In genomic region chr5:92313776-92314175, GRCm38 (mm10) we compare ENCODE assay signal across 28 mouse cellular contexts. TPM values are rescaled to one million over a fixed set of nuclear protein-coding genes. Genes with fewer than 3 reads are reported as not detected.
DNase-seq lines count a peak whose midpoint lies in the region; ATAC-seq and TF ChIP-seq lines count a peak whose summit lies in the region.
"Had no signal": no experiment of that assay in that cellular context is flagged by ENCODE, and none has a peak within 500 bp of the region (broad histone marks: within the 10 kb centered on the region; RNA-seq: fewer than 3 reads in every experiment).

No protein-coding gene starts in this region.

- H3K9ac ChIP-seq in heart, adult 2 months (ENCODE audit: low read depth, low read length), result no peak overlapping the region
- H3K9ac ChIP-seq in liver, postnatal 0 days (replicated peaks), result no peak overlapping the region
- H3K9ac ChIP-seq: embryonic facial prominence, embryonic 12.5 days; forebrain, embryonic 13.5 days; forebrain, embryonic 15.5 days; forebrain, postnatal 0 days had no signal

- DNase-seq in adrenal gland, postnatal 14 days, result peak; percentile 19
- no peak for DNase-seq in adrenal gland, adult 18-20 months (ENCODE audit: low spot score in 2 of 2)
- no peak for DNase-seq in heart, adult 2 months
- no peak for DNase-seq in heart, postnatal 14 days
- DNase-seq in liver, postnatal 0 days, result no peak
- DNase-seq in liver, result no peak
- DNase-seq in yolk sac, embryonic 10.5 days (ENCODE audit: low spot score), result peak; percentile 63
- no peak for DNase-seq in embryo, embryonic 9.5 days (ENCODE audit: extremely low spot score)
- DNase-seq: adrenal gland, adult 2 months; adrenal gland, postnatal 10 days; adrenal gland, postnatal 36 days; cerebellum, adult 11-12 months; cerebellum, adult 8-10 months; cerebellum, adult 9-11 months; cerebellum, postnatal 14 days; cerebellum, postnatal 36 days; embryo, embryonic 11 days; forebrain, postnatal 0 days had no signal

- TF ChIP-seq CTCF in heart, adult 2 months (IDR thresholded peaks at IDR 0.05), result no peak
- TF ChIP-seq CTCF in liver, postnatal 0 days (IDR thresholded peaks at IDR 0.05; ENCODE audit: low read depth), result no peak

- H3K9me3 ChIP-seq in liver, postnatal 0 days (ENCODE audit: low read length), result no peaks in the 10 kb centered on the region
- H3K9me3 ChIP-seq: embryonic facial prominence, embryonic 10.5 days; embryonic facial prominence, embryonic 12.5 days; forebrain, embryonic 13.5 days; forebrain, embryonic 15.5 days had no signal

- H3K79me2 ChIP-seq in heart, adult 2 months (replicated peaks; ENCODE audit: control insufficient read depth, insufficient read depth, low read length), result no peaks in the 10 kb centered on the region

- H3K4me3 ChIP-seq in heart, adult 2 months, result no peak overlapping the region
- no peak overlapping the region for H3K4me3 ChIP-seq in liver, postnatal 0 days (ENCODE audit: low read depth, low read length)
- H3K4me3 ChIP-seq: embryonic facial prominence, embryonic 10.5 days; embryonic facial prominence, embryonic 12.5 days; forebrain, embryonic 13.5 days; forebrain, embryonic 15.5 days had no signal

- H3K27me3 ChIP-seq in heart, adult 2 months (ENCODE audit: control insufficient read depth, insufficient read depth, low read length), result no peaks in the 10 kb centered on the region
- no peaks in the 10 kb centered on the region for H3K27me3 ChIP-seq in liver, postnatal 0 days (ENCODE audit: insufficient read depth, low read length)
- H3K27me3 ChIP-seq: embryonic facial prominence, embryonic 12.5 days; forebrain, embryonic 13.5 days; forebrain, embryonic 15.5 days; Patski had no signal

- H3K36me3 ChIP-seq in heart, adult 2 months (ENCODE audit: control insufficient read depth, insufficient read depth, low read length), result no peaks in the 10 kb centered on the region
- no peaks in the 10 kb centered on the region for H3K36me3 ChIP-seq in liver, postnatal 0 days (replicated peaks; ENCODE audit: insufficient read depth, low read length)
- H3K36me3 ChIP-seq: embryonic facial prominence, embryonic 10.5 days; embryonic facial prominence, embryonic 12.5 days; forebrain, embryonic 15.5 days had no signal

- H3K4me2 ChIP-seq in liver, postnatal 0 days (ENCODE audit: low read depth, low read length), result peak overlapping the region; percentile 20; the same call in 1 of the 2 replicates
- H3K4me2 ChIP-seq: embryonic facial prominence, embryonic 12.5 days; forebrain, embryonic 13.5 days; forebrain, embryonic 15.5 days had no signal

- TF ChIP-seq EP300 in heart, adult 2 months (IDR thresholded peaks at IDR 0.05; ENCODE audit: insufficient read depth, low read depth, low read length), result no peak
- TF ChIP-seq EP300 in liver, postnatal 0 days (IDR thresholded peaks at IDR 0.05; ENCODE audit: low read depth), result no peak

- TF ChIP-seq POLR2A in heart, adult 2 months (IDR thresholded peaks at IDR 0.05; ENCODE audit: insufficient read depth, low read depth, low read length), result no peak

- peak overlapping the region; percentile 40; the same call in 1 of the 2 replicates for H3K27ac ChIP-seq in heart, adult 2 months
- H3K27ac ChIP-seq in liver, postnatal 0 days (ENCODE audit: low read depth), result peak overlapping the region; percentile 9; the same call in 1 of the 2 replicates
- H3K27ac ChIP-seq: embryonic facial prominence, embryonic 10.5 days; embryonic facial prominence, embryonic 12.5 days; forebrain, embryonic 13.5 days; forebrain, embryonic 15.5 days had no signal

- no peak for ATAC-seq in liver, postnatal 0 days
- ATAC-seq: activated CD4-positive, CD25-positive, alpha-beta regulatory T cell, adult 4 months; forebrain, embryonic 13.5 days; forebrain, embryonic 15.5 days; forebrain, postnatal 0 days; Patski had no signal

- 39% methylated on average over 7 of the region's 7 CpGs for WGBS in heart, adult 2 months
- 19% methylated on average over 7 of the region's 7 CpGs for WGBS in liver, postnatal 0 days (ENCODE audit: insufficient replicate concordance)

- intact Hi-C loops in heart, adult 2 months (cut with DNase I), result loop anchor here (2.0 to 5.0 kb wide), 2 partner anchors 19 to 39 kb away; no protein-coding TSS in a partner anchor
- intact Hi-C loops in heart, postnatal 14 days (cut with DNase I), result loop anchor here (5.0 kb wide), 1 partner anchor 194 kb away; the partner anchor contains the start of gene Scarb2

- H3K4me1 ChIP-seq in heart, adult 2 months (ENCODE audit: control insufficient read depth, insufficient read depth, low read length), result peaks cover 6% of the 10 kb centered on the region
- peaks cover 15% of the 10 kb centered on the region for H3K4me1 ChIP-seq in liver, postnatal 0 days (ENCODE audit: insufficient read depth)

RNA-seq across cellular contexts. Expression of gene Sdad1, which starts 3.5 kb away (rescaled TPM):
- 30.5 and 42.2 TPM in 2 replicates for total RNA-seq in adrenal gland, postnatal 14 days (2021)
- 10 to 100 TPM; 27.9 to 28.3 TPM for total RNA-seq in adrenal gland, adult 18-20 months (2021)
- total RNA-seq in heart, adult 2 months (2021), result 10 to 100 TPM; 10.9 TPM
- polyA plus RNA-seq in heart, adult 2 months (2012; rRNA removed), result 6.1 and 7.0 TPM in 2 replicates
- 10 to 100 TPM; 12.4 to 13.9 TPM for total RNA-seq in heart, postnatal 14 days (2021)
- polyA plus RNA-seq in liver, postnatal 0 days (2015; fragmentation: Nextera tagmentation; extraction: Ambion mirVana), result 13.1 and 13.4 TPM in 2 replicates

RNA-seq across cellular contexts. Expression of gene Cxcl9, which starts 14.1 kb away (rescaled TPM):
- 1.0 and 2.1 TPM in 2 replicates for total RNA-seq in adrenal gland, postnatal 14 days (2021)
- total RNA-seq in adrenal gland, adult 18-20 months (2021), result 1 to 10 TPM; 1.3 to 3.4 TPM
- total RNA-seq in heart, adult 2 months (2021), result 1 to 10 TPM; 2.8 to 3.0 TPM
- polyA plus RNA-seq in heart, adult 2 months (2012; rRNA removed), result 12.2 and 21.0 TPM in 2 replicates
- under 1 TPM; 0.57 to 0.88 TPM for total RNA-seq in heart, postnatal 14 days (2021)
- 0.20 and 0.35 TPM in 2 replicates for polyA plus RNA-seq in liver, postnatal 0 days (2015; fragmentation: Nextera tagmentation; extraction: Ambion mirVana)
- total RNA-seq: ES-E14; forebrain, postnatal 0 days had no signal
- polyA plus RNA-seq: C2C12; embryonic facial prominence, embryonic 10.5 days; embryonic facial prominence, embryonic 12.5 days; forebrain, embryonic 11.5 days; forebrain, embryonic 13.5 days; forebrain, embryonic 15.5 days; forebrain, postnatal 0 days had no signal

RNA-seq across cellular contexts. Expression of gene Art3, which starts 17.9 kb away (rescaled TPM):
- 91.5 and 131 TPM in 2 replicates for total RNA-seq in adrenal gland, postnatal 14 days (2021)
- total RNA-seq in adrenal gland, adult 18-20 months (2021), result 10 to 100 TPM; 48.5 to 78.3 TPM
- total RNA-seq in heart, adult 2 months (2021), result 100 to 1,000 TPM; 622 to 797 TPM
- polyA plus RNA-seq in heart, adult 2 months (2012; rRNA removed), result 268 and 420 TPM in 2 replicates
- 100 to 1,000 TPM; 620 to 781 TPM for total RNA-seq in heart, postnatal 14 days (2021)
- 2.3 and 4.0 TPM in 2 replicates for polyA plus RNA-seq in liver, postnatal 0 days (2015; fragmentation: Nextera tagmentation; extraction: Ambion mirVana)
- total RNA-seq: common myeloid progenitor, adult 5-6 weeks had no signal
- polyA plus RNA-seq: Patski had no signal

RNA-seq across cellular contexts. Expression of gene Cxcl10, which starts 34.9 kb away (rescaled TPM):
- 0.52 and 3.2 TPM in 2 replicates for total RNA-seq in adrenal gland, postnatal 14 days (2021)
- under 1 TPM; 0.43 to 0.61 TPM for total RNA-seq in adrenal gland, adult 18-20 months (2021)
- under 1 TPM in 1 of 2 experiments, not detected in 1; 0.34 TPM for total RNA-seq in heart, adult 2 months (2021)
- polyA plus RNA-seq in heart, adult 2 months (2012; rRNA removed), result 1.0 and 3.6 TPM in 2 replicates
- total RNA-seq in heart, postnatal 14 days (2021), result under 1 TPM in 1 of 2 experiments, not detected in 1; 0.80 TPM
- 7.5 and 8.0 TPM in 2 replicates for polyA plus RNA-seq in liver, postnatal 0 days (2015; fragmentation: Nextera tagmentation; extraction: Ambion mirVana)

RNA-seq across cellular contexts. Expression of gene Naaa, which starts 35.8 kb away (rescaled TPM):
- total RNA-seq in adrenal gland, postnatal 14 days (2021), result 19.6 and 26.8 TPM in 2 replicates
- total RNA-seq in adrenal gland, adult 18-20 months (2021), result 10 to 100 TPM; 19.0 to 28.7 TPM
- 10 to 100 TPM; 14.2 to 16.1 TPM for total RNA-seq in heart, adult 2 months (2021)
- polyA plus RNA-seq in heart, adult 2 months (2012; rRNA removed), result 16.8 and 20.4 TPM in 2 replicates
- total RNA-seq in heart, postnatal 14 days (2021), result 10 to 100 TPM; 11.1 to 12.4 TPM
- 6.1 and 7.5 TPM in 2 replicates for polyA plus RNA-seq in liver, postnatal 0 days (2015; fragmentation: Nextera tagmentation; extraction: Ambion mirVana)

Comparison
In these comparisons a context has a peak if more than half of its experiments do, and no peak if none do; other contexts are left out.
1. DNase-seq: peak in adrenal gland, postnatal 14 days (single experiment) and yolk sac, embryonic 10.5 days (single experiment); none in adrenal gland, adult 18-20 months (0 of 2), heart, adult 2 months (0 of 2), heart, postnatal 14 days (0 of 2), liver, postnatal 0 days (single experiment), liver (single experiment) and embryo, embryonic 9.5 days (single experiment).